Mouse (Mus musculus) c-Kit-positive CD71-positive TER-119-negative erythroid progenitor cells, embryonic 14.5 days (primary cell): ENCODE data around the gene Olfr556.
"Not testable (repeated sequence)": the region's sequence is repeated elsewhere in the genome, so short reads cannot be mapped to it uniquely, and the experiment has no call there.

ENCODE experiments used
- DNase-seq: peaks from one replicate; pipeline ENCODE4 v3.0.0-alpha.2; 2013; ENCODE audit warnings: low read depth

The Olfr556 gene

GRCm38 (mm10) chr7:102664599-102664998 is at the start of gene Olfr556:
Gene Olfr556 (plus strand): TSS chr7:102664899.
- DNase-seq, result no peak

GRCm38 (mm10) chr7:102618118-102618517 is 46.6 kb upstream of the Olfr556 start, which contains the start of gene Olfr553:
Gene Olfr553 (minus strand): TSS chr7:102618218.
- DNase-seq, result no peak

- DNase-seq, result no peak
Measured at GRCm38 (mm10) chr7:102619608-102620007, 45.1 kb upstream of the Olfr556 start.

GRCm38 (mm10) chr7:102620368-102620767 is 44.3 kb upstream of the Olfr556 start:
- DNase-seq, result not testable (repeated sequence)

- DNase-seq, result peak; percentile 16
Measured at GRCm38 (mm10) chr7:102636665-102637064, 28.0 kb upstream of the Olfr556 start.

- DNase-seq, result no peak
Measured at GRCm38 (mm10) chr7:102638132-102638531, 26.6 kb upstream of the Olfr556 start, which contains the start of gene Olfr554. Gene Olfr554 (plus strand): TSS chr7:102638432.

GRCm38 (mm10) chr7:102644945-102645344 is 19.8 kb upstream of the Olfr556 start:
- not testable (repeated sequence) for DNase-seq

- no peak for DNase-seq
Measured at GRCm38 (mm10) chr7:102658523-102658922, 6.2 kb upstream of the Olfr556 start, which contains the start of gene Olfr555. Gene Olfr555 (plus strand): TSS chr7:102658823.

GRCm38 (mm10) chr7:102665378-102665777 is 679 bp downstream of the Olfr556 start:
- DNase-seq, result no peak

- DNase-seq, result no peak
Measured at GRCm38 (mm10) chr7:102676225-102676624, 11.5 kb downstream of the Olfr556 start.

- DNase-seq, result no peak
Measured at GRCm38 (mm10) chr7:102681916-102682315, 17.2 kb downstream of the Olfr556 start.

GRCm38 (mm10) chr7:102686944-102687501 is 22.3 kb downstream of the Olfr556 start, which contains the start of gene Trim68:
Gene Trim68 (minus strand): TSS chr7:102687327.
- peak; percentile 72 for DNase-seq

- no peak for DNase-seq
Measured at GRCm38 (mm10) chr7:102695358-102696125, 30.8 kb downstream of the Olfr556 start, which contains the start of gene Olfr557. Gene Olfr557 (plus strand): TSS chr7:102695910.

GRCm38 (mm10) chr7:102698461-102698860 is 33.8 kb downstream of the Olfr556 start:
- no peak for DNase-seq

- DNase-seq, result no peak
Measured at GRCm38 (mm10) chr7:102701915-102702314, 37.2 kb downstream of the Olfr556 start, which contains the start of gene Olfr558. Gene Olfr558 (plus strand): TSS chr7:102702215.

- no peak for DNase-seq
Measured at GRCm38 (mm10) chr7:102718970-102719369, 54.3 kb downstream of the Olfr556 start, which contains the start of gene Olfr33. Gene Olfr33 (minus strand): TSS chr7:102719070.
